ENCODE assay signal across 8 mouse cellular contexts in genomic region chr14:25229569-25229968, GRCm38 (mm10).
DNase-seq lines count a peak whose midpoint lies in the region; ATAC-seq lines count a peak whose summit lies in the region.

No protein-coding gene starts in this region.

- intact Hi-C loops in gastrocnemius, postnatal 14 days (cut with DNase I; ENCODE audit: low total_unique reads), result no loop called here

- no peak for ATAC-seq in kidney, embryonic 16.5 days (ENCODE audit: low FRiP score, low TSS enrichment)
- no peak for ATAC-seq in limb, embryonic 15.5 days (ENCODE audit: insufficient number of reproducible peaks, low FRiP score, low TSS enrichment, low read depth)

- H3K4me3 ChIP-seq in kidney, embryonic 16.5 days (ENCODE audit: low read length), result no peak overlapping the region
- no peak overlapping the region for H3K4me3 ChIP-seq in limb, embryonic 15.5 days

- DNase-seq in kidney, adult 18-20 months, result no peak
- peak; percentile 59 for DNase-seq in cerebellum, adult 9-10 months
- DNase-seq in gastrocnemius, postnatal 14 days, result peak; percentile 43
- no peak for DNase-seq in urinary bladder, postnatal 25 days (ENCODE audit: low spot score)
- no peak for DNase-seq in frontal cortex, postnatal 14 days (ENCODE audit: low spot score in 2 of 2)
- DNase-seq in c-Kit-positive CD71-positive TER-119-positive erythroid progenitor cells, embryonic 14.5 days (ENCODE audit: low spot score), result no peak

- H3K27me3 ChIP-seq in kidney, embryonic 16.5 days (ENCODE audit: insufficient read depth, low read length), result no peaks in the 10 kb centered on the region
- no peaks in the 10 kb centered on the region for H3K27me3 ChIP-seq in limb, embryonic 15.5 days

- no peaks in the 10 kb centered on the region for H3K9me3 ChIP-seq in kidney, embryonic 16.5 days (ENCODE audit: low read length)
- no peaks in the 10 kb centered on the region for H3K9me3 ChIP-seq in limb, embryonic 15.5 days

- no peak overlapping the region for H3K9ac ChIP-seq in kidney, embryonic 16.5 days (replicated peaks; ENCODE audit: low read length)
- H3K9ac ChIP-seq in limb, embryonic 15.5 days, result no peak overlapping the region

- 51% methylated on average over 6 of the region's 6 CpGs for WGBS in kidney, embryonic 16.5 days
- 14% methylated on average over 6 of the region's 6 CpGs for WGBS in limb, embryonic 15.5 days

- peaks cover 41% of the 10 kb centered on the region for H3K4me1 ChIP-seq in kidney, embryonic 16.5 days (ENCODE audit: insufficient read depth, low read length)
- peaks cover 56% of the 10 kb centered on the region for H3K4me1 ChIP-seq in limb, embryonic 15.5 days

- no peaks in the 10 kb centered on the region for H3K36me3 ChIP-seq in kidney, embryonic 16.5 days (ENCODE audit: insufficient read depth, low read length)
- no peaks in the 10 kb centered on the region for H3K36me3 ChIP-seq in limb, embryonic 15.5 days

- peak overlapping the region; percentile 92; the same call in 1 of the 2 replicates for H3K27ac ChIP-seq in kidney, embryonic 16.5 days (ENCODE audit: low read length)
- H3K27ac ChIP-seq in limb, embryonic 15.5 days, result peak overlapping the region; percentile 91

- H3K4me2 ChIP-seq in kidney, embryonic 16.5 days (replicated peaks; ENCODE audit: low read depth, low read length), result no peak overlapping the region
- H3K4me2 ChIP-seq in limb, embryonic 15.5 days, result no peak overlapping the region

Comparison
In these comparisons a context has a peak if more than half of its experiments do, and no peak if none do; other contexts are left out.
1. DNase-seq: peak in cerebellum, adult 9-10 months (single experiment) and gastrocnemius, postnatal 14 days (single experiment); none in kidney, adult 18-20 months (single experiment), urinary bladder, postnatal 25 days (single experiment), frontal cortex, postnatal 14 days (0 of 2) and c-Kit-positive CD71-positive TER-119-positive erythroid progenitor cells, embryonic 14.5 days (single experiment).